Mouse (Mus musculus): ENCODE measurements around the gene Nol11.
A peak's percentile ranks its signal among the peaks of the same experiment; 100 is the strongest.
"Not testable (repeated sequence)": the region's sequence is repeated elsewhere in the genome, so short reads cannot be mapped to it uniquely, and the experiment has no call there.

The Nol11 gene

DNA sequence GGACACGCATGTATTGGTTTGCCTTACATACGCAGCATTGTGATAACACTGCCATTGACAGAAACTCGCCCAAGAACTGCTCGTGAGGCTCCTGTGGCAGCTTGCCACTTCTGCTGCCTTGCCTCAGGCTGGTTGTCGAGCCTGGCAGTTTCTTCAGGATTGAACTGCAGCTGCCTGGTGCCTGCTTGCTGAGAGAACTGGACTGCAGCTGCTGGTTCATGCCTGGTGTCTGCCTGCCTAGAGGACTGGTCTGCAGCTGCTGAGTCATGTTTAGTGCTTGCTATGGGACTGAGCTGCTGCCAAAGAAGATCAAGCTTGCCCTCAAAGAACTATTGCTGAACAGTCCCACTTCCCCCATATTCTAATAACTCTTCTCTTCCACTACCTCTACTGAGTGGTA is 33.9 kb downstream of the Nol11 start:
- no peak for DNase-seq (ENCODE audit: low read depth, low spot score)

DNA sequence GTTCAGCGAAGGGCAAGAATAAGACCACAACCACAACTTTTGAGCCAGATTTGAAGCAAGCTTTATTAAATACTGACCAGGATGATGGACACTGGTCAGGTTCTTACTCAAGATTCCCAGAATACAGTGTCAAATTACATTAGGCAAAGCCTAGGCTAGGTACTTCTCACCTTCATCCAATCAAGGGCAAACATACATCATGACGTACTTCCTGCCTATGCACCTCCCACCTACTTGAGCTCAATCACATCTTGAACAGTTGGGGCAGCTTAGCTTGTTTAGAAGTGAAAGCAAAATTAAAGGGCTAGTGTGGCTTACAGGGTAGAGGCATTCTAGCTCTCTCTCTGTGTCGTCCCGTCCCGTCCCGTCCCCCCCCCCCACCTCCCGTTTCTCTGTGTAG is 34.8 kb downstream of the Nol11 start:
- no peak for DNase-seq (ENCODE audit: low read depth, low spot score)

DNA sequence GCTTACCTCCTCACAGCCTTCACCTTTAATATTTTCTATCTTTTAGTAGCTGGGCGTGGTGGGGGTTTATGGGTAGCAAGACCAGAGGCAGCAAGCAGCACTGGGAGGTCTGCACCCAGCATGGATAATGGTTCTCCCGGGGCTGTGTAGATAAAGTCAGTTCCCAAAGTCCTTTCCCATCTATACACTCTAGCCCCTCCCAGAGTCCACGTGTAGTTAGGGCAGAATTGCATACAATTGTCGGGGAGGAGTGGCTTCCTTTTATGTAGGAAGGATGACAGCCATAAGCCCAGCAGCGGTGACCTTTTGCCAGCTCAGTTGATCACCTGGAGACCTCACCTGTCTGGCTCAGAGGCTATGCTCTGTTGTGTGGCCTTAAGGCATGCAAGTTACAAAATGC is 35.5 kb downstream of the Nol11 start:
- no peak for DNase-seq (ENCODE audit: low read depth, low spot score)

DNA sequence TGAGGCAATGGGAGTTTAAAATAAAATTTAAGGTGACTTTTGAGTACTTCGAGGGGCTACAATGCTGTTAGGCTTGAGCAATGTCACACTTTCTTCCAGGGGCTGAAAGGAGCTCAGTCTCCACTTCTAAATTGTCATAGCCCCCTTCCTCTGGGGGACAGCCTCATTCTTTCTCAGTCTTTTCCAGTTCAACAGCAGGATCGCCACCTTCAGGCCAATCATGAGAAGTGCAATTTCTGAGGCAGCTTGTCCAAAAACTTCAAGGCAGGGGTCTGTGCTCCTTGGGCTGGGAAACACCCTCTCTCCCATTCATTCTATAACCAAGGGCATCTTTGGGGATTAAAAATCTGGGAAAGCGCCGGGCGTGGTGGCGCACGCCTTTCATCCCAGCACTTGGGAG is 37.4 kb downstream of the Nol11 start:
- DNase-seq (ENCODE audit: low read depth, low spot score), result no peak

DNA sequence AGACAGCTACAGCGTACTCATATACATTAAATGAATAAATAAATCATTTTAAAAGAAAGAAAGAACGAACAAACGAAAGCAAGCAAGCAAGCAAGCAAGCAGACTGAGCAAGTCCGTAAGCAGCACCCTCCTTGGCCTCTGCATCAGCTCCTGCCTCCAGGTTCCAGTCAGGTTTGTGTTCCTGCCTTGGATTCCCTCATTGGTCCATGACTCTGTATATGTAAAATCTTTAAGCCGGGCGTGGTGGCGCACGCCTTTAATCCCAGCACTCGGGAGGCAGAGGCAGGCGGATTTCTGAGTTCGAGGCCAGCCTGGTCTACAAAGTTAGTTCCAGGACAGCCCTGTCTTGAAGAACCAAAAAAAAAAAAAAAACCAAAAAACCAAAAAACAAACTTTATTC is 45.2 kb downstream of the Nol11 start:
- not testable (repeated sequence) for DNase-seq (ENCODE audit: low read depth, low spot score)

DNA sequence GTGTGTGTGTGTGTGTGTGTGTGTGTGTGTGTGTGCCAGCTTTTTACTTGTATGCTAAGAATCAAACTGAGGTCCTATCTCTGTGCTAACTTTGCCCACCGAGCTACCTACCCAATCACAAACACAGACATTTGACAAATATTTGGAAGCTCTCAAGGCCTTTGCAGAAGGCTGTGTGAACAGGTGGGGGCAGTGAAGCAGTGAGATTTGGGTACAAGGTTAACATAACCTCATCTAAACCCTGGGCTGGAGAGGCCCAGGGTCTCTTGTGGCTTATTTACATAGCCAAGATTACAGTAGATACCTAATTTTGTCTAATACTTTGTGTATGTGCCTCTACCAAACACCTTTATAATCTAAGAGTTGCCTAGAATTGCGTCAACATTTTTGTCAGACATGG is 46.8 kb downstream of the Nol11 start:
- no peak for DNase-seq (ENCODE audit: low read depth, low spot score)

DNA sequence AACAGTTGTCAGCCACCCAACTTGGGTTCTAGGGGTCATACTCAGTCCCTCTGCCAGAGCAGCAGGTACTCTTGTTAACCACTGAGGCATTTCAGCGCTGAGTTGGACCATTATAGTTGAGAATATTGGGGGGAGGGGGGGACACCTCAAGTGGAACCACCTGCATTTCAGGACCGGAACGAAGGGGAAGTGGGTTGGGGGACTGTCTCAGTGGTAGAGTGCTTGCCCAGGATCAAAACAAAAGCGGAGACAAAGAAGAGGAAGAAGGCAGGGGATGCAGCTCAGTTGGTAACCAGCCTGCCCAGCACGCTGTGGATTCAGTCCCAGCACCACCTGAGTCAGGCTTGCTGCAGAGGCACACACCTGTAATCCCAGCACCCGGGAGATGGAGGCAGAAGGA is 48.4 kb downstream of the Nol11 start:
- DNase-seq (ENCODE audit: low read depth, low spot score), result no peak

DNA sequence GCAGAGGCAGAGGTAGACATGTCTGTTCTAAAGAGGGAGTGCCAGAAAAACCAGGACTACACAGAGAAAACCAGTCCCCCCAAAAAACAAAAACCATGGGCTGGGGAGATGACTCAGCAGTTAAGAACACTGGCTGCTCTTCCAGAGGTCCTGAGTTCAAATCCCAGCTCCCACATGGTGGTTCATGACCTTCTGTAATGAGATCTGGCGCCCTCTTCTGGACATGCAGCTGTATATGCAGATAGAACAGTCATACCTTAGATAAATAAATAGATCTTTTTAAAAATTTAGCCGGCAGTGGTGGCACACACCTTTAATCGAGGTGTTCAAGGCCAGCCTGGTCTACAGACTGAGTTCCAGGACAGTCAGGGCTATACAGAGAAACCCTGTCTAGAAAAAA is 50.5 kb downstream of the Nol11 start:
- DNase-seq (ENCODE audit: low read depth, low spot score), result no peak

DNA sequence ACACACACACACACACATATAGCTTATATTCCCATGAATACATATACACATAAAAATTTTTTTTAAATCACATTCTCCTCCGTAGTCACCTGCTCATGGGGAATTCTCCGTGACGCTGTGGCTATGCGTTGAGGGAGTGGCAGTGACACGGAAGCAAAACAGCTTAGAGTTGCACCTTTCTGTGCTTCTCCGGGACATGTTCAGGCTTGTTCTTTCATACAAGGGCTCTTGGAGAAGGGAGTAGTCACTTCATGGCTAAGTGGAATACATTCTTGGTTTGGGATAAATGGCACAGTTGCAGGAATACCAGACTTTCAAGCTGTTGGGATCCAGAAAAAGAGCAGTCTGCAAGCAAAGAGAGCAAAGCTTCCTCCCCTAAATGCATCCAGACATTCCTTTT is 51.6 kb downstream of the Nol11 start:
- DNase-seq (ENCODE audit: low read depth, low spot score), result no peak

DNA sequence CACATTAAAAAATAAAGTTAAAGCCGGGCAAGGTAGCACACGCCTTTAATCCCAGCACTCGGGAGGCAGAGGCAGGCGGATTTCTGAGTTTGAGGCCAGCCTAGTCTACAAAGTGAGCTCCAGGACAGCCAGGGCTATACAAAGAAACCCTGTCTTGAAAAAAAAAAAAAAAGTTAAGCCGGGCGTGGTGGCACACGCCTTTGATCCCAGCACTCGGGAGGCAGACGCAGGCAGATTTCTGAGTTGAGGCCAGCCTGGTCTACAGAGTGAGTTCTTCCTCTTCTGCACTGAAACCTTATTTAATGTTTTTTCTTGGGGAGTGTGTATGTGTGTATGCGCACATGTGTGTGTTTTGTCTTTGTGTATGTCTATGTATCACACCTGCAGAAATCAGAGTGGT is 52.7 kb downstream of the Nol11 start:
- not testable (repeated sequence) for DNase-seq (ENCODE audit: low read depth, low spot score)

DNA sequence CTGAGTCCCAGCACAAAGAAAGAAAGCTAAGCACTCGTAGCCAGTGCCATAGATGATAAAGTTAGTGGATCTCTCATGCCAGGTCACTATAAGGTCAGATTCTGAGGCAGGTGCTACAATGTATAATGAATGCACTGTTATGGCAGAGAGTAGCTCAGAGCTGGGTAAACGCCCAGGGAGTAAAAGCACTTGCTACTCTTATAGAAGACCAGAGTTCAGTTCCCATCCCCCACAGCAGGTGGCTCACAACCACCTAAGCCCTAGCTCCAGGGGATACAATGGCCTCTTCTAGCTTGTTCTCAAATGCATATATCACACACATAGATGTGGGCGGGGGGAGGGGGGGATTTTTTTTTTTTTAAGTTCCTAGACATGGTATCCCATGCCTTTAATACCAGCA is 53.4 kb downstream of the Nol11 start:
- no peak for DNase-seq (ENCODE audit: low read depth, low spot score)

DNA sequence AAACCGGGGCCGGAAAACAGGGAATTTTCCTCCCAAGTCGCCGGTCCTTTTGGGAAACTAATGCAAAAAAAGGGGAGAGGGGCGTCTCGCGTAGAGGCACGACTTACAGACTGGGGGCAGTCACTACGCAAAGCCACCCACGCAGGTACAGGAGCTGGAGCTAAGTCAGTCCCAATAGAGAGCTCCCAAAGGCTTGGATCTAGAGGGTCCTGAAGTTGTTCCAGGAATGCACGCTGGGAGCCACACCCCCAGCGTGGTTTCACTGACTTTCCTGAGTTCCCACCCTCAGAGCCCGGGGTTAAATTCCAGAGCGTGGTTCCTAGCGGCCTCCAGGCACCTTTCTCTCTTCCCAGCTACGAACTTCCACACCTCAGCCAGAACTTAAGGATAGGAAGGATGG is 56.8 kb downstream of the Nol11 start:
- peak; percentile 60 for DNase-seq (ENCODE audit: low read depth, low spot score)

DNA sequence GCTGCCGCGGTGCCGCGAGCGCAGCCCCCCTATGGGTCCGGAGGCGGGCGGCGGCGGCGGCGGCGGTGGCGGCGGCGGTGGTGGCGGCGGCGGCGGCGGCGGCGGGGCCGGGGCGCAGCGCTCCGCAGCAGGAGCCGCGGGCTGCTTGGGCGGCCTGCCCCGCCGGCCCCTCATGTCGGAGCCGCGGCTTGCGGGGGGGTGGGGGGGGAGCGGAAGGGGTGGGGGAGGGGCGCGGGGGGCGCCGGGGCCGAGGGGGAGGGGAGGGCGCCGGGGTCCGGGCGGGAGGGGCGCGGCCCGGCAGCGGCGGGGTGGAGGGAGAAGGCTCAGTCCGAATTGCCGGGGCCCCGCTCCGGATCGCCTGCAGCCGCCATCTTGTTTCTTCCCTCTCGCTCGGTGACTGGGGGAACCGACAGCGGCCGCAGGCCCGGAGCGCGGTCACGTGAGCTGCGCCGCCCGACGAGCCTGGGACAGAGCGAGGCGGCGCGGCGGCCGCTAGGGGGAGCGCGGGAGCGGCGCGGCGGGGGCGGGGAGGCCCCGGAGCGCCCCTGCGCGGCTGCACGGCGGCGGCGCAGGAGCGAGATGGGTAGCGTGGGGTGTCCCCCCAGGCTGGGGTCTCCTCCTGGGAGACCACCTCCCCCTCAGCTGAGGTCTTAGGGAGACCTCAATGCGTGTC is 57.3 kb downstream of the Nol11 start, which contains the start of gene Bptf:
TSS of gene Bptf (minus strand) at position 379 of the 673 bp plus-strand sequence.
- DNase-seq (ENCODE audit: low read depth, low spot score), result peak; percentile 86

DNA sequence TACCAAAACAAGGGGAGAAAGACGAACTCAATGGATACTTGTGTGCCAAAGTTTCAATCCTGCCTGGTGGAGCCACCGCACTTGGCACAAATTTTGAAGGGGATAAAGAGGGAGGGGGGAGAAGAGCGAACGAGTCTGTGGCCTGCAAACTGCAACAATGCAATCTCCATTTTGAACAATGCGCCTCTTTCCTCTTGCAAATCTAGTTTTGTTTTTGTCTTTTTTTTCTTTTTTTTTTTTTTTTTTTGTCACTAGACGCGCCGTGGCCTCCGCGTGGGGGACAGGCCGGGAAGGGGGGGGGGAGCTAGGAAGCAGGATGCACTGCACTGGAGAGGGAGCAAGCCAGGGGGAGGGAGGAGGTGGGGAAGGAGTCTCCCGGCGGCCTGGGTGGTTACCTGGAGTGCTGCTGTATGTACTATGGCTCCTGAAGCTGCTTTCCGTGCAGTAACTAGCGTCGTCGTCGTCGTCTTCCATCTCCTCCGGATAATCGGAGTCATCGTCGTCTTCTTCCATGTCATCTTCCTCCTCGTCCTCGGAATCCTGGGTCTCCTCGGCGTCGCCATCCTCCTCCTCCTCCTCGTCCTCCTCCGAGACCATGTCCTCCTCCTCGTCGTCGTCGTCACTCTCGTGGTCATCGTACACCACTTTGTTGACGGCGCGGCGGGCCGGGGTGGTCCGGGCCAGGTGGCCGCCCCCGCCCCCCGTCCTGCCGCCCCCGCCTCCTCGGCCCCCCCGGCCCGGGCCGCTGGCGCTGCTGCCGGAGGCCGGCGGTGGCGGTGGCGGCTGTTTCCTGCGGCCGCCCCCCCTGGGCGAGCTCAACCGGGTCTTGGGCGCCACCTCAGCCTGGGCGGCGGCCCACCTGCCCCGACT is 58.1 kb downstream of the Nol11 start:
- peak; percentile 53 for DNase-seq (ENCODE audit: low read depth, low spot score)

DNA sequence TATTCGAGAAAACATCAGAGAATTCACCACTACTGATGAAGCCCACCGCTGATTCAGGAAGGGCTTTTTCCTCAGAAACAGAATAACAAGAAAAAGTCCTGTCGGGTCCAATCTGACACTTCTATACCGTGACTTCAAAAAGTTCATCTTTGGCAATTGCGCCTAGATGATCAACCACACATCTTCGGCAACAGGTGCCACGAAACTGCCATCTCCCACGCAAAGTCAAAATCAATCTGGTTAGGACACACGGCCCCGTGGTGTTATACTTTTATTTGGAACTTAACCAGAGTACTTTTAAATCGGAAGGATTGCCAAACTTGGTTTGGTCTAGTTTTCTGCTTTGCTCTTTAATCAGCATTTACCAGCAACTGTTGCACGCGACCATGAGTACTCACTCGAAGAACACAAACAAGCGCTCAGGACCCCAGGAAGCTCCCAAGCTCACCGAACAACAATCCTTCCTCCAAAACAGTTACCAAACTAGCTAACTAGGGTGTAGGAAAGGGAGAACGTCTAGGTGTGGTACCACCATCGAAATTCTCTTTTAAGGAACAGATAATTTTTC is 58.9 kb downstream of the Nol11 start:
- DNase-seq (ENCODE audit: low read depth, low spot score), result no peak

DNA sequence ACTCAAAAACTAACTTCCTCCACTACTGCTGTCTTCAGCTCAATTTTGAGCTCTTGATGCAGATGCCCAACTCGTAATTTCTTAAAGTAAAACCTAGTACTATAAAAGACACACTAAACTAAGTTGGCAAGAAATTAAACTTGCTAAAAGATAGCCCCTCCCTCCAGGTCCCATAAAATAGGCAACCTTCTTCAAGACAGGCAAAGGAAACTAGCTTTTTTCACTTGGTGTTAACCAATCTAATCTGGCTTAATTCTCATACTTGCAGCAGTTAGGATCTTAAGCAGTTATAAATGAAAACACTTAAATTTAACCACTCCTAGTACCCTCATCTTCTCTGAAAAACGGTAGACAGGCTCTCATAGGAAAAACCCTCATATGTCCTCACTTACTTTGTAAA is 59.5 kb downstream of the Nol11 start:
- no peak for DNase-seq (ENCODE audit: low read depth, low spot score)

DNA sequence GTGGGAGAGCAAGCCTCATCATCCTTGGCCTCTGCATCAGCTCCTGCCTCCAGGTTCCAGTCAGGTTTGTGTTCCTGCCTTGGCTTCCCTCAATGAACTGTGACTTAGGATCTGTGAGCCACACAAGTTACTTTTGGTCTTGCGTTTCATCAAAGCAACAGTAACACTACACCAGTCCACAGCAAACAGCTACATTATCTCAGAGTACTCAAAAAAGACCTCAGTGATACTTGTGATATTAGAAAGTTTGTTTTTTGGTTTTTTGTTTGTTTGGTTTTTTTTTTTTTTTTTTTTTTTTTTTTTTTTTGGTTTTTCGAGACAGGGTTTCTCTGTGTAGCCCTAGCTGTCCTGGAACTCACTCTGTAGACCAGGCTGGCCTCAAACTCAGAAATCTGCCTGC is 62.5 kb downstream of the Nol11 start:
- not testable (repeated sequence) for DNase-seq (ENCODE audit: low read depth, low spot score)

DNA sequence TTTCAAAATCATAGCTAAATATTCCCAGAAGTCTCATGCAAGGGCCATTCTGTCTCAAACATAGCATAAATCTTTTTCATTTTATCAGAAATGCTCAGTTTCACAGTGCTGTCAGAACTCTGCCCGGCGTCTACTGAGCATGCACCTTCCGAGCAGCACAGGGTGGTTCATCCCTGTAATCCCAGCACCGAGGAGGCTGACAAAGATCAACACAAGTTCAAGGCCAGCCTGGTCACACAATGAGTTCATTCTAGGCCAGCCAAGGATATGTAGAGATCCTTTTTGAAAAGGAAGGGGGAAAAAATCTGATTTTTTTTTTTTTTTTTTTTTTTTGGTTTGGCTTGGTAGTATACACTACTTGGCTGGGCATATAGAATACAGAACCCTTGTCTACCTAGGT is 64.2 kb downstream of the Nol11 start:
- no peak for DNase-seq (ENCODE audit: low read depth, low spot score)

DNA sequence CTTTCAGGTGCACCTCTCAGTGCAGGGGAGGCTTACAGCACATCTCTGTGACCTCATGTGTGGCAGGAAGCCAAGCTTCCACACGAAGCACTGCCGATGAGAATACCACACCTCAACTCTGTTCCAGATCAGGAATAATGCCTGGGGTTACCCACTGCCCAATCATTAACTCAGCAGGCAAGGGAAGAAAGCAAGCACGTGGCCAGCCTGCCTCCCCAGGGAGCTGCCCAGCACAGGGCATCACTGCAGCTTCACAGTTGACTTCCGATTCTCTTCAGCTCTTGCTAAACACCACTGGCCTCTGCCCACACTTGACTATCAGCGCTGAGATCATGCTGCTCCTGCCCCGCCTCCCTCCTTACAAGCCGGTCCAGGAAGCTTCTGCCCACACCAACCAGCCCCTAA is 64.9 kb downstream of the Nol11 start:
- DNase-seq (ENCODE audit: low read depth, low spot score), result no peak

DNA sequence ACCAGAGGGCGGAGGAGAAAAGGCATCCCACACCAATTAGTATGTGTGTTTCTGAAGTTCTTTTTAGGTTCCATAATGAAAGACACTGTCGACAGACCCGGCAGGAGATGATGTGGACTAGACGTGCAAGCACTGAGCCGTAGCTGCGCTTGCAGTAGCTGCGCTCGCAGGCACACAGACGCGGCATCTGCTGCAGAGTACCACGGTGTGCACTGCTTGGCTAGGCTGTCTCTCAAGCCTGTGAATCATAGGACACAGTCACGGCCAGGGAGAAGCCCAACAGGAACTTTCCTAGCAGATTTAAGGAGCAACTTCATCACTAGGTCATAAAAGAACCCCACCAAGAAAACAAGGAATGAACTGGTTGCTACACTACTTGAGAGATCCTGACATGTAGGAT is 71.4 kb downstream of the Nol11 start:
- DNase-seq (ENCODE audit: low read depth, low spot score), result no peak

Data from forelimb bud, embryonic 11.5 days (tissue).